Mouse (Mus musculus) kidney, postnatal 0 days (tissue): Measurements from ENCODE around the gene Arid5a. TPM values are rescaled to one million over a fixed set of nuclear protein-coding genes. Genes with fewer than 3 reads are reported as not detected.
A peak's percentile ranks its signal among the peaks of the same experiment; 100 is the strongest.

Experiments
- ATAC-seq: fragments of 200-750 bp; cut with Nextera tagmentation; replicated peaks from 2 replicates; pipeline ENCODE4 v1.8.0; 2017; ENCODE audit warnings: low read depth, moderate number of reproducible peaks, moderate TSS enrichment, moderate library complexity; ENCODE audit not compliant: low FRiP score
- DNase-seq: peaks from one replicate; pipeline ENCODE4 v3.0.0-alpha.2; 2016; ENCODE audit warnings: low spot score
- H3K27ac ChIP-seq: fragments of 300-500 bp; sonication (generic); 2 replicates; pipeline ENCODE4 v1.5.1; 2014; ENCODE audit warnings: mild to moderate bottlenecking
- H3K27me3 ChIP-seq: fragments of 300-500 bp; sonication (generic); 2 replicates; pipeline ENCODE4 v1.6.1; 2014; ENCODE audit warnings: low read length, mixed read lengths; ENCODE audit not compliant: insufficient read depth
- H3K36me3 ChIP-seq: fragments of 300-500 bp; sonication (generic); 2 replicates; pipeline ENCODE4 v1.6.1; 2014; ENCODE audit warnings: low read length, mixed read lengths; ENCODE audit not compliant: insufficient read depth
- H3K4me1 ChIP-seq: fragments of 300-500 bp; sonication (generic); replicated peaks from 2 replicates; pipeline ENCODE4 v1.6.1; 2014; ENCODE audit warnings: antibody characterized with exemption, low read length, mixed read lengths; ENCODE audit not compliant: insufficient read depth
- H3K4me2 ChIP-seq: fragments of 300-500 bp; sonication (generic); 2 replicates; pipeline ENCODE4 v1.6.1; 2014; ENCODE audit warnings: mild to moderate bottlenecking, low read length, moderate library complexity, mixed read lengths
- H3K4me3 ChIP-seq: fragments of 300-500 bp; sonication (generic); replicated peaks from 2 replicates; pipeline ENCODE4 v1.5.1; 2014; ENCODE audit warnings: low read depth, low read length
- H3K9ac ChIP-seq: fragments of 300-500 bp; sonication (generic); 2 replicates; pipeline ENCODE4 v1.6.1; 2014; ENCODE audit warnings: low read depth, low read length
- H3K9me3 ChIP-seq: fragments of 300-500 bp; sonication (generic); replicated peaks from 2 replicates; pipeline ENCODE4 v1.6.1; 2016; ENCODE audit warnings: low read length, inconsistent platforms, mixed read lengths
- CTCF ChIP-seq: IDR thresholded peaks from 2 replicates; pipeline ENCODE4 v1.5.1; 2016; ENCODE audit warnings: antibody characterized with exemption, low read depth, mild to moderate bottlenecking, moderate library complexity
- WGBS: fragments of 180-500 bp; shearing (Covaris S2); extraction: QIAGEN DNeasy Blood & Tissue Kit; methylation state at CpG from one replicate; pipeline ENCODE4 v1.1.7; 2014; 5-methylcytosine and 5-hydroxymethylcytosine counted together
- polyA plus RNA-seq: library from polyadenylated mRNA; unstranded; fragments of >200 nt; fragmentation: Nextera tagmentation; extraction: Ambion mirVana; gene quantifications from 2 replicates; pipeline ENCODE4 v1.2.1, GENCODE M21; 2015

Gene Arid5a
- 6.7 and 7.4 TPM in 2 replicates for polyA plus RNA-seq

GRCm38 (mm10) chr1:36307495-36308280, at the start of gene Arid5a:
Gene Arid5a, plus strand, starts transcription at chr1:36307733.
- peak within 1 kb of the TSS; percentile 63 for H3K9ac ChIP-seq
- H3K36me3 ChIP-seq, result no peaks in the 10 kb centered on the region
- H3K4me2 ChIP-seq, result peak within 1 kb of the TSS; percentile 94
- H3K4me1 ChIP-seq, result peaks cover 18% of the 10 kb centered on the region
- under 1% methylated on average over 61 of the region's 65 CpGs for WGBS
- no peaks in the 10 kb centered on the region for H3K27me3 ChIP-seq
- ATAC-seq (peak; percentile 88), DNase-seq (peak; percentile 97)
- H3K9me3 ChIP-seq, result no peaks in the 10 kb centered on the region
- H3K27ac ChIP-seq, result peak within 1 kb of the TSS; percentile 70
- TF ChIP-seq CTCF, result peak; percentile 46
- H3K4me3 ChIP-seq, result peak within 1 kb of the TSS; percentile 55

GRCm38 (mm10) chr1:36258631-36259030, 48.9 kb upstream of the Arid5a start:
- DNase-seq (no peak), ATAC-seq (no peak)
- H3K9me3 ChIP-seq, result 0 out of 2 replicates have a peak, but pooled peaks cover 3% of the 10 kb centered on the region
- 0 out of 2 replicates have a peak, but pooled peaks cover 2% of the 10 kb centered on the region for H3K4me1 ChIP-seq
- WGBS, result 54% methylated on average over 2 of the region's 2 CpGs
- H3K27me3 ChIP-seq, result no peaks in the 10 kb centered on the region
- H3K4me3 ChIP-seq, result no peak overlapping the region
- no peak overlapping the region for H3K4me2 ChIP-seq
- no peak overlapping the region for H3K27ac ChIP-seq
- H3K9ac ChIP-seq, result no peak overlapping the region
- TF ChIP-seq CTCF, result no peak
- H3K36me3 ChIP-seq, result no peaks in the 10 kb centered on the region

GRCm38 (mm10) chr1:36259281-36259680, 48.3 kb upstream of the Arid5a start:
- 90% methylated on average over 2 of the region's 2 CpGs for WGBS
- Histone ChIP-seq H3K4me3 (no peak overlapping the region), H3K9me3 (0 out of 2 replicates have a peak, but pooled peaks cover 3% of the 10 kb centered on the region), H3K9ac (no peak overlapping the region), H3K36me3 (no peaks in the 10 kb centered on the region), H3K27me3 (no peaks in the 10 kb centered on the region), H3K27ac (no peak overlapping the region), H3K4me2 (no peak overlapping the region), H3K4me1 (0 out of 2 replicates have a peak, but pooled peaks cover 2% of the 10 kb centered on the region)
- no peak for ATAC-seq
- no peak for TF ChIP-seq CTCF
- no peak for DNase-seq

GRCm38 (mm10) chr1:36260418-36260817, 47.1 kb upstream of the Arid5a start:
- 0 out of 2 replicates have a peak, but pooled peaks cover 3% of the 10 kb centered on the region for H3K9me3 ChIP-seq
- H3K4me2 ChIP-seq, result no peak overlapping the region
- H3K27ac ChIP-seq, result no peak overlapping the region
- no peaks in the 10 kb centered on the region for H3K36me3 ChIP-seq
- ATAC-seq (no peak), DNase-seq (no peak)
- H3K9ac ChIP-seq, result no peak overlapping the region
- no peaks in the 10 kb centered on the region; the same call in 1 of the 2 replicates for H3K4me1 ChIP-seq
- no peak for TF ChIP-seq CTCF
- H3K27me3 ChIP-seq, result no peaks in the 10 kb centered on the region
- WGBS, result 93% methylated on average over 1 of the region's 1 CpGs
- H3K4me3 ChIP-seq, result no peak overlapping the region

- Histone ChIP-seq H3K9ac (no peak overlapping the region), H3K27ac (no peak overlapping the region), H3K4me2 (no peak overlapping the region), H3K36me3 (no peaks in the 10 kb centered on the region), H3K4me3 (no peak overlapping the region), H3K9me3 (no peaks in the 10 kb centered on the region), H3K4me1 (no peaks in the 10 kb centered on the region; the same call in 1 of the 2 replicates), H3K27me3 (no peaks in the 10 kb centered on the region)
- TF ChIP-seq CTCF, result no peak
- DNase-seq (no peak), ATAC-seq (no peak)
- WGBS, result 77% methylated on average over 19 of the region's 19 CpGs
Measured at GRCm38 (mm10) chr1:36261708-36262504, 45.6 kb upstream of the Arid5a start.

- DNase-seq (peak; percentile 87), ATAC-seq (no peak)
- no peak for TF ChIP-seq CTCF
- Histone ChIP-seq H3K27me3 (no peaks in the 10 kb centered on the region), H3K4me2 (peak overlapping the region; percentile 28), H3K4me3 (no peak overlapping the region), H3K36me3 (no peaks in the 10 kb centered on the region), H3K4me1 (peaks cover under 1% of the 10 kb centered on the region; the same call in 1 of the 2 replicates), H3K9ac (no peak overlapping the region), H3K9me3 (no peaks in the 10 kb centered on the region), H3K27ac (peak overlapping the region; percentile 81)
- WGBS, result 42% methylated on average over 13 of the region's 13 CpGs
Measured at GRCm38 (mm10) chr1:36263833-36264488, 43.6 kb upstream of the Arid5a start.
